Mouse (Mus musculus) MEL (cell line): ENCODE results near the gene Sp2.

Experiments
- CHD1 ChIP-seq: IDR thresholded peaks from 2 replicates; pipeline ENCODE4 v1.6.1; 2012; ENCODE audit warnings: low read depth, mild to moderate bottlenecking, inconsistent platforms, low read length, improper control_type of control experiment
- CTCF ChIP-seq, 3 experiments: IDR thresholded peaks in 2 of 3; conservative IDR thresholded peaks in 1 of 3; 2 replicates each; pipeline ENCODE4 v1.5.1; 2011 to 2012; ENCODE audit warnings: low read length in 3 of 3, low read depth in 2 of 3, mild to moderate bottlenecking in 2 of 3, improper control_type of control experiment in 1 of 3, inconsistent platforms in 1 of 3, mixed read lengths in 1 of 3, moderate library complexity in 1 of 3; ENCODE audit not compliant: control insufficient read depth in 1 of 3, insufficient read depth in 1 of 3, poor library complexity in 1 of 3, severe bottlenecking in 1 of 3
- ELF1 ChIP-seq: IDR thresholded peaks from 2 replicates; pipeline ENCODE4 v1.6.1; 2014; ENCODE audit warnings: low read depth, mild to moderate bottlenecking, inconsistent platforms, low read length, improper control_type of control experiment, moderate library complexity
- EP300 ChIP-seq, 2 experiments: IDR thresholded peaks; 2 replicates each; pipeline ENCODE4 v1.6.1; 2011; ENCODE audit warnings: improper control_type of control experiment in 2 of 2, low read length in 2 of 2, low read depth in 1 of 2, mild to moderate bottlenecking in 1 of 2
- MAFK ChIP-seq: IDR thresholded peaks from 2 replicates; pipeline ENCODE4 v1.6.1; 2011; ENCODE audit warnings: low read depth, mild to moderate bottlenecking, low read length, improper control_type of control experiment, borderline replicate concordance
- MEF2A ChIP-seq: IDR thresholded peaks from 2 replicates; pipeline ENCODE4 v1.6.1; 2014; ENCODE audit warnings: low read depth, mild to moderate bottlenecking, inconsistent platforms, low read length, improper control_type of control experiment; ENCODE audit not compliant: poor library complexity, insufficient replicate concordance, severe bottlenecking; ENCODE audit errors: extremely low read depth
- TCF12 ChIP-seq: IDR thresholded peaks from 2 replicates; pipeline ENCODE4 v1.6.1; 2014; ENCODE audit warnings: low read depth, mild to moderate bottlenecking, inconsistent platforms, low read length, improper control_type of control experiment, moderate library complexity
- ZKSCAN1 ChIP-seq: IDR thresholded peaks from 2 replicates; pipeline ENCODE4 v1.6.1; 2012; ENCODE audit warnings: low read depth, mild to moderate bottlenecking, inconsistent platforms, low read length, improper control_type of control experiment, moderate library complexity
- ZMIZ1 ChIP-seq: IDR thresholded peaks from 2 replicates; pipeline ENCODE4 v1.6.1; 2012; ENCODE audit warnings: low read depth, mild to moderate bottlenecking, inconsistent platforms, low read length, improper control_type of control experiment, moderate library complexity

GRCm38 (mm10) chr11:96966914-96967543 is 15.7 kb downstream of the Sp2 start:
- TF ChIP-seq EP300 (IDR thresholded peaks at IDR 0.05; ENCODE audit: low read depth in 1 of 2, low read length in 2 of 2) (no peak), CTCF (IDR thresholded peaks at IDR 0.05 in 2 of 3, conservative IDR thresholded peaks at IDR 0.05 in 1 of 3; ENCODE audit: control insufficient read depth in 1 of 3, insufficient read depth in 1 of 3, low read depth in 2 of 3, low read length in 3 of 3, poor library complexity in 1 of 3, severe bottlenecking in 1 of 3) (no peak), MEF2A (no peak), TCF12 (no peak), MAFK (no peak), CHD1 (no peak), ZKSCAN1 (no peak), ZMIZ1 (no peak; the same call in none of the 2 replicates), ELF1 (no peak)
